Mouse (Mus musculus): ENCODE measurements around the gene Cfdp1. TPM values are rescaled to one million over a fixed set of nuclear protein-coding genes. Genes with fewer than 3 reads are reported as not detected.
A peak's percentile ranks its signal among the peaks of the same experiment; 100 is the strongest.

Cfdp1 gene
- polyA plus RNA-seq, 1 experiment from 2014 or later = 195 TPM

DNA sequence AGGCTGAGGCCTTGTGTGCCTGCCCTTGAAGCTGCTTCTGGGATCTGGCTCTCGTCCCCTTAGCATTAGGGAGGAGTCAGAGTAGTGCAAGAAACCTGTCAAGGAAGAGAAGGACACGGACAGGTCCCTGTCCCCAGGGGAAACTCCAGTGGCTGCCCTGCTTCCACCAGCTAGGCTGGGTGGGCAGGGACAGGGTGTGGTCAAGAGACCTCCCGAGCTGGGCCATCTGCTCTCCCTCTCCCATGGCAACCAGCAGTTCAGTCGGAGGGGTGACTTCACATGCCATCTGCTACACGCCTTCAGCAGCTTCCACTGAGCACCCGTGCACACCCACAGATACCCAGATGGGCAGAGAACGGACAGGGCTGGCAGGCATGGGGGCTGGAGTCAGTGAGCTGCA, 117.8 kb downstream of the Cfdp1 start:
- Histone ChIP-seq H3K36me3 (no peaks in the 10 kb centered on the region), H3K9ac (no peak overlapping the region), H3K27me3 (replicated peaks) (no peaks in the 10 kb centered on the region), H3K4me1 (peaks cover 80% of the 10 kb centered on the region), H3K27ac (peak overlapping the region; percentile 55), H3K4me2 (no peak overlapping the region), H3K9me3 (no peaks in the 10 kb centered on the region), H3K4me3 (replicated peaks) (no peak overlapping the region)
- WGBS = 37% methylated on average over 7 of the region's 7 CpGs
- no peak for ATAC-seq (ENCODE audit: insufficient read depth, low FRiP score, low read depth)

DNA sequence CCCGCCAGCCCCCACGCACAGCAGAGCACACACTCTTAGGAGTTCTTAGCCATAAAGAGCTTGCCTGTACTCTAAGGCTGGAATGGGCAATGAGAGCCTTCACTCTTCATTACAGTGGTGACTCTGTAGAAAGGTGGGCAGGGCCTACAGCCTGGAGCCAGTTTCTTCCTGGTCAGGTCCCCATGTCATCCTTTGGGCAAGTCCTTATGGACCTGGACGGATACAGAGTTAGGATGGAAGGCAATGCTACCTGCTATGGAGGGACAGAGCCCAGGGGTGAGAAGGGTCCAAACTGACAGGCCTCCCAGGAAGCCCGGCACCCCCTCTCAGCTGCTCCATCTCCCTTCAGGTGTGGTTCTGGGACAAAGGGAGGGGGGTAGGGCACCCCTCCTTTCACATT, 118.3 kb downstream of the Cfdp1 start:
- H3K4me3 ChIP-seq (replicated peaks) = no peak overlapping the region
- no peak for ATAC-seq (ENCODE audit: insufficient read depth, low FRiP score, low read depth)
- no peak overlapping the region for H3K9ac ChIP-seq
- H3K4me1 ChIP-seq = peaks cover 80% of the 10 kb centered on the region
- no peaks in the 10 kb centered on the region for H3K9me3 ChIP-seq
- H3K36me3 ChIP-seq = no peaks in the 10 kb centered on the region
- H3K27ac ChIP-seq = peak overlapping the region; percentile 55
- H3K4me2 ChIP-seq = no peak overlapping the region
- H3K27me3 ChIP-seq (replicated peaks) = no peaks in the 10 kb centered on the region
- WGBS = 73% methylated on average over 4 of the region's 4 CpGs

DNA sequence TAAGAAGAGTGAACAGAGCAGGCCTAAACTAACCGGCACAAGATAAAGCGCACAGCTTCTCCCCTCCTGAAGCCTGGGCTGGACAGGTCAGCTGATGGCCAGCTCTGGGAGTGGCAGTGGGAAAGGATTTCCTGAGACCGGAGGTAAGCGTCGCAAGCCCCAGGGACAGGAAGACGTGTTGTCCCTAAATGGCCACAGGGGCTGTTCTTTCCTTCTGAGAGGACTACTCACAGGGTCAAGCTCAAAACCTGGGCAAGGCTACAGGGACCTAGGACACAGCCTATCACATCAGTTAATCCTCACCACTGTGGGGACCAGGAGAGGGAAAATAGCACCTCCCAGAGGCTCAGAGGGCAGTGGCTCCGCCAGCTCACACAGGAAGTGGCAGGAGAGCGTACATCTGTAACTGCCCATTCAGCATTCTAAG, 118.7 kb downstream of the Cfdp1 start:
- no peaks in the 10 kb centered on the region for H3K27me3 ChIP-seq (replicated peaks)
- H3K4me2 ChIP-seq = 0 out of 2 replicates have a peak overlapping the region, but pooled peaks have one; percentile 1
- peak overlapping the region; percentile 55 for H3K27ac ChIP-seq
- ATAC-seq (ENCODE audit: insufficient read depth, low FRiP score, low read depth) = no peak
- WGBS = 53% methylated on average over 8 of the region's 8 CpGs
- no peak overlapping the region for H3K4me3 ChIP-seq (replicated peaks)
- no peaks in the 10 kb centered on the region for H3K36me3 ChIP-seq
- no peaks in the 10 kb centered on the region for H3K9me3 ChIP-seq
- H3K4me1 ChIP-seq = peaks cover 80% of the 10 kb centered on the region
- H3K9ac ChIP-seq = no peak overlapping the region

DNA sequence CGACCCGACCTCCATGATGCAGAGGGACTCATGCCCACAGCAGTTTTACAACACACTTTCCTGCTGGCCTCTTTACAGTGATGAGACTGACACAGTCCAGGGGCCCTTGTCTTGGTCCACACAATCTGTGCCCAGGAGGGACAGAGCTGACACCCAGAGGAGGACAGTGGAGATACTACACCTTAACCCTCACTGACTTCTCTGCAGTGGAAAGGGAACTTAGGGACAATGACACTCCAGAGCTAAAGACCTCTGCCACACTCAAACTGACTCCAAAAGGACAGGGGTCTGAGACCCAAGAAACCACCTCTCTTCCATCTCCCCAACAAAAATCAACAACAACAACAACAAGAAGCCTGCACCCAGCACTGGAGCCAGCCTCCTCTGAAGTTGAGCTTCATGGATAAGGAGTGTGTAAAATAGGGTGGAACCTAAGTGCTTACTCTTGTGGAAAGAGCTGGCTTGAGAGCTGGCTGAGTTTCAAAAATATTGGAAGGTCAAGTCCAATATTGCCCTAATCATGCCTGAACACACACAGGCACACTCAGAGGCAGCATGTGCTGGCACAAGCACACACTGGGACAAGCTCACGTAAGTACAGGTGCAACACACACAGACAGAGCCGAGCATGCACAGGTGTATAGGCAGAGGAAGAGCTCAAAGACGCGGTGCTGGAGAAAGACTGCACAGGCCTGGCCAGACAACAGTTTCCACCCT, 119.7 kb downstream of the Cfdp1 start:
- H3K4me1 ChIP-seq = peaks cover 80% of the 10 kb centered on the region
- no peak for ATAC-seq (ENCODE audit: insufficient read depth, low FRiP score, low read depth)
- H3K4me3 ChIP-seq (replicated peaks) = no peak overlapping the region
- H3K9ac ChIP-seq = no peak overlapping the region
- no peaks in the 10 kb centered on the region for H3K36me3 ChIP-seq
- H3K9me3 ChIP-seq = no peaks in the 10 kb centered on the region
- peak overlapping the region; percentile 92 for H3K27ac ChIP-seq
- no peak overlapping the region for H3K4me2 ChIP-seq
- WGBS = 50% methylated on average over 6 of the region's 6 CpGs
- no peaks in the 10 kb centered on the region for H3K27me3 ChIP-seq (replicated peaks)

DNA sequence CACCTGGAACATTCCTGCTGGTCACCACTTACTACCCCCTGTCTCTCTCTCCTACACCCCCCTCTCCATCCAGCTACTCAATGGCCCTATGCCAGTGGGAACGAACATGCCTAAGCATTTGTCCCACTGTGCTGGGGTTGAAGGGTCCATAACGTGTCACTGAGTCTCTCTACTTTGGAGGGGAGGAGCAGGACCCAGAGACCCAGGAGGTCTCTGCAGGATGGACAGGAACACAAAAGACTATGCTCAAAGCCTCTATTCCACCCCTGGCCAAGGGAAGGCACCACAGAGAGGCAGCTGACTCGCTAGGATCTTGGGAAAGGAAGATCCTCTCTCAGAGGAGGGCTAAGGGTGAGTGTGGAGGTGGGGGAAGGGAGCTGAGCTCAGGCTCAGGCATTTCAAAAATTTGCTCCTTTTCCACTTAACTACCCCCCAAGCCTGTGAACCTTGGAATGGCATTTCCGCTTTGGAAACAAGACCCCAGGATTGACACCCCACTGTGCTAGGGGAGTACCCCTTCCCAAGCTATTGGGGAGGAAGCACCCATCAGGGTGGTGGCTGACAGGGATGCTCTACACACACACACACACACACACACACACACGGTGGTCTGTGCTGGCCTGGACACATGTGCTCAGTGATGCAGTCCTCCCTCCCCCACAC, 120.4 kb downstream of the Cfdp1 start:
- Histone ChIP-seq H3K4me2 (no peak overlapping the region), H3K4me3 (replicated peaks) (no peak overlapping the region), H3K4me1 (peaks cover 79% of the 10 kb centered on the region), H3K27ac (peak overlapping the region; percentile 92), H3K36me3 (no peaks in the 10 kb centered on the region), H3K27me3 (replicated peaks) (no peaks in the 10 kb centered on the region), H3K9ac (no peak overlapping the region), H3K9me3 (no peaks in the 10 kb centered on the region)
- 20% methylated on average over 5 of the region's 5 CpGs for WGBS
- ATAC-seq (ENCODE audit: insufficient read depth, low FRiP score, low read depth) = no peak

DNA sequence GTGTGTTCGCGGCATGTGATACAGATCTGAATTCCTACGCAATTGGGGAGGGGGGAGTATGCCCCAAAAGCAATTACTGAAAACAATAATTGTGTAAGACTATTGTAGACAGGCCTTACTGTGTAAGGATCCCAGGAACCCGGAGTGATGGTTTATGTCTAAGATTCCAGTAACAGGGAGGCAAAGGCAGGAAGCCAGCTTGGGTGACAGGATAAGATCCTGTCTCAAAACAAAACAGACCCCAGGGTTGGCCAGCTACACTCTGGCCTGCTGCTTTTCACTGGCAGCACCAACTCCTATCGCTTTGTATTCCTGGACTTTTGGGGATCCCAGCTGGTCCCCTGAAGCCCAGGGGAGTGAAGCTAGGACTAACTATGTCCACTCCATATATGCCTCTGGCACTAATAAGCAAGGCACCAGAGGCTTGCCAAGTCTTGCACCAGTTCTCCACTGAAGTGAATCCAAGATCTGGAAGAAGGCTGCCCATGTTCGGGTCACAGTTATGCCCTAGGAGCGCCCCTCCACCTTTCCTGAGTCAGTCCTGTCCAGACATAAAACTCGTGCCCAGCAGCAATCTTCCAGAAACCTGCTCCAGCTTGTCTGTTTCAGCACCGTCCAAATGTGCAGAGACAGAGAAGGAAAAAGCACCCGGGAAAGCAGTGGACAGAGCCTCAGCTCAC, 121.5 kb downstream of the Cfdp1 start:
- Histone ChIP-seq H3K9me3 (no peaks in the 10 kb centered on the region), H3K36me3 (no peaks in the 10 kb centered on the region), H3K9ac (no peak overlapping the region), H3K4me2 (peak overlapping the region; percentile 81), H3K27me3 (replicated peaks) (no peaks in the 10 kb centered on the region), H3K4me1 (peaks cover 86% of the 10 kb centered on the region), H3K4me3 (replicated peaks) (peak overlapping the region; percentile 74), H3K27ac (peak overlapping the region; percentile 92)
- ATAC-seq (ENCODE audit: insufficient read depth, low FRiP score, low read depth) = peak; percentile 5
- WGBS = 19% methylated on average over 10 of the region's 10 CpGs

DNA sequence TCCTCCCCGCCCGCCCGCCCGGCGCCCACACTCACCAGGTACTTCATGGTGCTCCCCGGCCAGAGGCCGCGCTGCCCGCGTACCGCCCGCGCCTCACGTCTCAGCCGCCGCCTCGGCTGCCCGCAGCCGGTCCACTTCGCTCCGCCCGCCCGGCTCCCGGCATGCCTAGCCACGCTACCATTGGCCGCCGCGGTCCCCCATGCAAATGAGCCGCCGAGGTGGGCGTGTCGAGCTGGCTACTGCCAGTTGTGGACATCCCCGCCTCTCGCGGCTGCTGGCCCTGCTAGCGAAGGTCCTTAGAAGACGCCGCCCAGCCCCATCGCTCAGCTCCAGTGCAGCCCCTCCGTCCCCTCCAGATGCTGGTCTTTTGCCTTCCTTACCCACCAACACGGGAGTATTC, 122.1 kb downstream of the Cfdp1 start:
- no peaks in the 10 kb centered on the region for H3K27me3 ChIP-seq (replicated peaks)
- H3K9me3 ChIP-seq = no peaks in the 10 kb centered on the region
- no peaks in the 10 kb centered on the region for H3K36me3 ChIP-seq
- under 1% methylated on average over 25 of the region's 41 CpGs for WGBS
- H3K9ac ChIP-seq = peak overlapping the region; percentile 75
- H3K4me2 ChIP-seq = peak overlapping the region; percentile 81
- H3K4me3 ChIP-seq (replicated peaks) = peak overlapping the region; percentile 74
- ATAC-seq (ENCODE audit: insufficient read depth, low FRiP score, low read depth) = peak; percentile 90
- peak overlapping the region; percentile 92 for H3K27ac ChIP-seq
- peaks cover 86% of the 10 kb centered on the region for H3K4me1 ChIP-seq

DNA sequence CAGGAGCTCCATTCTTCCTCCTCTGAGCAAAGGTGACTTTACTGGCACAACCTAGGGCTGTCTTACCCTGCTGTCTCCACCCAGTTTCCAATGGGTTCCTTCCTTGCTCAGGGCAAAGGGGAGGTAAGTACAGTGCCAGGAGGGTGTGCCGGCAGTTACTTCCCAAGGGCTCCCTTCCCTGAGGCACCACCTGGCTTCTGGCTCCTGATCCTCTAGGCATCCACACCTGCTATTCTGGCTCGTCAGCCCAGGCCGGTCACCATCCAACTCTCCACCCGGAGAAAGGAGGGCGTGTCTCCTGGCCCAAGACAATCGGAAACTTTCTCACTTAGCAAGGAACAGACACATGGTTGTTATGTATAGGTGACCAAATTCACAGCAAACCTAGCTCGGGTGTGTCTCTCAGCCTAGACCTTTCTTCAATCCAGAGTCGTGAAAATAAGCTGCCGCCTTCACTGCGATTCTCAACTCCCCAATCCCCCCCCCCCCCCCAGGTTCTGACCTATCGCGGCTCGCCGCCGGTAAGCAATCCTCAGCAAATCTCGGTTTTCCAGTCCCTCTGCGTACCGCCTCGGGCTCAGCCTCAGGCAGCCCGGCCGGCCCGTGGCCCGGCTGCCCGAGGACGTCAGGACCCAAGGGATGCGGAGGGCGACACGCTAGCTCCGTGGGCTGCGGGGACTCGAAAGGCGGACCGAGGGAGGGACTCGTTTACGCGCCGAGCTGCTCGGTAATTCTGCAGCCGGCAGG, 122.7 kb downstream of the Cfdp1 start:
- ATAC-seq (ENCODE audit: insufficient read depth, low FRiP score, low read depth) = peak; percentile 9; the same call in 1 of the 2 replicates
- Histone ChIP-seq H3K4me3 (replicated peaks) (peak overlapping the region; percentile 74), H3K9me3 (no peaks in the 10 kb centered on the region), H3K9ac (peak overlapping the region; percentile 75), H3K4me1 (peaks cover 85% of the 10 kb centered on the region), H3K27me3 (replicated peaks) (no peaks in the 10 kb centered on the region), H3K4me2 (peak overlapping the region; percentile 81), H3K27ac (peak overlapping the region; percentile 91), H3K36me3 (no peaks in the 10 kb centered on the region)
- WGBS = 1% methylated on average over 39 of the region's 39 CpGs

DNA sequence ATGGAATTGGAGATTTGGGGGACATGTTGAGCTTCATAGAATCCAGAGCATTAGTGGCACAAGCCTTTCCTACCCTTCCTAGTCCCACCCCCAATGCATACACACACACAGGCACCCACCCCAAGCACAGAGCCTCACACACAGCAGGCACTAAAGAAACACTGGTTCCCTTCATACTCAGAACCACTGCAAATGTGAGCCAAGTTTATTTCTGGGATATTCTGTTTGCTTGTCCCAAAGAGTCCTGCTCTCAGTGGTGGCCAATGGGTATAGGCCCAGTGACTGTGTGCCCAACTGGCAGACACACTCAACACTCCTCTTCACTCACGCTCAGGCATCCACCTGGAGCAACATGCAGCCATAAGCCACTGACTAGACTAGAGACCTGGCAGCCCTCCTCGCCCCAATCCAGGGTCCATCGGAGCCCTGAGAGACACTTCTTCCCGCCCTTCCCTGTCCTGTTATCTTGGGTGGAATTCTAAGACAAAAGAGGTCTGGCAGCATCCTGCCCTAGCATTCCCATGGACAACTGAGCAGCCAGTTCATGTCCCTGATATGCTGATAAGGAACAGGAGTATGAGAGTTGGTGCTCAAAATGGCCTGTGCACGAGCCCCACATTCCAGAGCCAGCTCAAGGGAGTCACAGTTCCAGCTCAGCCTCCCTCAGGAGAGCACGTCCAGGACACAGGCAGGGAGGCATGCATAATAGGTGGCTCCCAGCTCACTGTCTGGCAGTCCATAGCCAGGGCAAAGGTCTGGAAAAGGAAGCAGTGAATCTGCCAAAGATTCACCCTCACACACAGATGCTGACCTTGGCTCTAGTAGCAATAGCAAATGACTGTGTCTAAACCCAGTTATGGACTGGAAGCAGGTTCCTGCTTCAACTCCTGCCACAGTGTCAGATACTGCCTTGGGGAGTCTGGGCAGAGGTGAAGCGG, 124.6 kb downstream of the Cfdp1 start:
- Histone ChIP-seq H3K9ac (no peak overlapping the region), H3K27me3 (replicated peaks) (no peaks in the 10 kb centered on the region), H3K27ac (no peak overlapping the region), H3K4me3 (replicated peaks) (0 out of 2 replicates have a peak overlapping the region, but pooled peaks have one; percentile 74), H3K9me3 (no peaks in the 10 kb centered on the region), H3K36me3 (0 out of 2 replicates have a peak, but pooled peaks cover 3% of the 10 kb centered on the region), H3K4me1 (peaks cover 72% of the 10 kb centered on the region), H3K4me2 (peak overlapping the region; percentile 81)
- WGBS = 58% methylated on average over 7 of the region's 7 CpGs
- ATAC-seq (ENCODE audit: insufficient read depth, low FRiP score, low read depth) = no peak

DNA sequence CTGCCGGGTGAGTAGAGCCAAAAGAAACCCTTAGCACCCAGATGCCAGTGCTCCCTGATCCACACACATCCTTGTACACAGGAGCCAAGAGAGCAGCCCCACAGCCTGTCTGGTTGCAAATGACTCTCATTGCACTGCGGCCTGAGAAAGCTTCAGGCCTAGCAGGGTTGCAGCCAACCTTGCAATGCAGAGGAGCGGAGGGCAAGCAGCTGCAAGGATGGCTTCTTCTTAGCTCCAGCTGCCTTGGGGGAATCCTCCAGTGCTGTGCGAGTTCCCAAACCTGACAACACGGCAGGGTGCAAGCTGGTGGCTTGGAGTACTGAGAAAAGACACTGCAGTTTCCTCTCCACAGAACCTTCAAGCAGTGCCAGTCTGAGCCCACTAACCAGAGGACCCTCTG, 125.6 kb downstream of the Cfdp1 start:
- Histone ChIP-seq H3K4me3 (replicated peaks) (no peak overlapping the region), H3K4me1 (peaks cover 66% of the 10 kb centered on the region), H3K9ac (no peak overlapping the region), H3K27me3 (replicated peaks) (no peaks in the 10 kb centered on the region), H3K9me3 (no peaks in the 10 kb centered on the region), H3K27ac (no peak overlapping the region), H3K36me3 (0 out of 2 replicates have a peak, but pooled peaks cover 5% of the 10 kb centered on the region), H3K4me2 (no peak overlapping the region)
- ATAC-seq (ENCODE audit: insufficient read depth, low FRiP score, low read depth) = no peak
- 84% methylated on average over 5 of the region's 5 CpGs for WGBS

DNA sequence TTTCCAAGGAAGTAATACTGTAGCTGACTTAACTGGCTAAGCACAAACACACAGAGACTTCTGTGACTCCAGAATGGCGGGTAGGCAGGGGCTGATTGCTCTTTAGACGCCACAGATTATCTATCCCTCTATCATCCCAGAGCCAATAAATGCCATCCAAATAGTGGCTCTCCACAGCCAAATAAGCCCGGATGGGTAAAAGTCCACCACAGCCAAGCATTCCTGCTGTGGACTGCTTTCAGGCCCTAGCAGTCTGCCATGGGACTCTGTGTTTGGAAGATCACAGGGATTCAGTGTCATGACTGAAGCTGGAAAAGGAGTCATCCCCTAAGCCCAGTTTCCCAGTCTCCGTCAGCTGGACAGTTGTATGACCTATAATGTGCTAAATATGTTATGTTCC, 126.5 kb downstream of the Cfdp1 start:
- H3K4me1 ChIP-seq = peaks cover 56% of the 10 kb centered on the region
- 0 out of 2 replicates have a peak, but pooled peaks cover 5% of the 10 kb centered on the region for H3K36me3 ChIP-seq
- WGBS = 77% methylated on average over 4 of the region's 4 CpGs
- H3K4me2 ChIP-seq = no peak overlapping the region
- no peak overlapping the region for H3K4me3 ChIP-seq (replicated peaks)
- H3K9ac ChIP-seq = no peak overlapping the region
- ATAC-seq (ENCODE audit: insufficient read depth, low FRiP score, low read depth) = no peak
- no peak overlapping the region for H3K27ac ChIP-seq
- no peaks in the 10 kb centered on the region for H3K27me3 ChIP-seq (replicated peaks)
- H3K9me3 ChIP-seq = no peaks in the 10 kb centered on the region

All from stomach, embryonic 15.5 days (tissue).